Mouse (Mus musculus) stomach, postnatal 0 days (tissue): ENCODE results near the gene 4930407I10Rik. TPM values are rescaled to one million over a fixed set of nuclear protein-coding genes. Genes with fewer than 3 reads are reported as not detected.
A peak's percentile ranks its signal among the peaks of the same experiment; 100 is the strongest.

ENCODE experiments used
- ATAC-seq: fragments of 200-750 bp; cut with Nextera tagmentation; 2 replicates; pipeline ENCODE4 v1.8.0; 2017; ENCODE audit not compliant: low FRiP score, low TSS enrichment
- DNase-seq: peaks from one replicate; pipeline ENCODE4 v3.0.0-alpha.2; 2016; ENCODE audit warnings: low spot score
- H3K27ac ChIP-seq: fragments of 300-500 bp; sonication (generic); replicated peaks from 2 replicates; pipeline ENCODE4 v1.5.1; 2014; ENCODE audit warnings: mild to moderate bottlenecking, control low read depth
- H3K27me3 ChIP-seq: fragments of 300-500 bp; sonication (generic); 2 replicates; pipeline ENCODE4 v1.6.1; 2014; ENCODE audit warnings: low read length; ENCODE audit not compliant: control insufficient read depth, insufficient read depth
- H3K36me3 ChIP-seq: fragments of 300-500 bp; sonication (generic); 2 replicates; pipeline ENCODE4 v1.6.1; 2014; ENCODE audit warnings: low read length, mixed read lengths; ENCODE audit not compliant: control insufficient read depth, insufficient read depth
- H3K4me1 ChIP-seq: fragments of 300-500 bp; sonication (generic); replicated peaks from 2 replicates; pipeline ENCODE4 v1.6.1; 2014; ENCODE audit warnings: antibody characterized with exemption; ENCODE audit not compliant: control insufficient read depth, insufficient read depth
- H3K4me2 ChIP-seq: fragments of 300-500 bp; sonication (generic); replicated peaks from 2 replicates; pipeline ENCODE4 v1.6.1; 2014; ENCODE audit warnings: low read depth, mild to moderate bottlenecking, control low read depth, moderate library complexity
- H3K4me3 ChIP-seq: fragments of 300-500 bp; sonication (generic); 2 replicates; pipeline ENCODE4 v1.5.1; 2014; ENCODE audit warnings: low read depth, low read length, control low read depth
- H3K9ac ChIP-seq: fragments of 300-500 bp; sonication (generic); 2 replicates; pipeline ENCODE4 v1.6.1; 2014; ENCODE audit warnings: mild to moderate bottlenecking, low read length, control low read depth, mixed read lengths
- H3K9me3 ChIP-seq: fragments of 300-500 bp; sonication (generic); 2 replicates; pipeline ENCODE4 v1.6.1; 2016; ENCODE audit warnings: low read length; ENCODE audit not compliant: control insufficient read depth
- CTCF ChIP-seq: IDR thresholded peaks from 2 replicates; pipeline ENCODE4 v1.5.1; 2016; ENCODE audit warnings: antibody characterized with exemption, low read depth, mild to moderate bottlenecking, moderate library complexity
- EP300 ChIP-seq: optimal IDR thresholded peaks from 2 replicates; pipeline ENCODE3; 2016; ENCODE audit warnings: antibody characterized with exemption
- WGBS: fragments of 180-500 bp; shearing (Covaris S2); extraction: QIAGEN DNeasy Blood & Tissue Kit; methylation state at CpG from one replicate; pipeline ENCODE4 v1.1.7; 2014; 5-methylcytosine and 5-hydroxymethylcytosine counted together
- polyA plus RNA-seq: library from polyadenylated mRNA; unstranded; fragments of >200 nt; fragmentation: Nextera tagmentation; extraction: Ambion mirVana; gene quantifications from 2 replicates; pipeline ENCODE4 v1.2.1, GENCODE M21; 2015

Gene 4930407I10Rik
- polyA plus RNA-seq = 0.04 TPM in 1 of 2 replicates, not detected in the other

DNA sequence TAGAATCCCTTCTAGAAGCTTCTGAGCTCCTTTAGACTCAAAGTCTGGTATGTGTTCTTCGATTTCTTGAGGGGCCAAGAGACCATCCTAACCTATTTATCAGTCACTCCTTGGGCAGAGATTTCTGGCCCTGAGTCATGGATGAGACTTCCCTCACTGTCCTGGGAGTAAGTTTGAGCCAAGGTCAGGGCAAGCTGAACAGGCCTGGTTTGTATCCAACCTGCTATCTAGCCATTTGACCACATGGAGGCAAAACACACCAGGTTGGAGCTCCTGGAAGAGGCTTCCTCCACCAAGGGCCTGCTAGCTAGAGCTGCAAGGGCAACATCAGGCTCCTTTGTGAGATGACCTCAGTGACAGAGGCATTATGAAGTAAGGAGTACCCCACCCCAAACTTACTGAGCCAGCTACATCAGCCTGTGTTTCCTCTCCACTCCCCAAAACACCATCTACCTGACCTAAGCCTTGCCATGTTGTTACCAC is at the start of gene 4930407I10Rik:
Gene 4930407I10Rik, plus strand, starts transcription at position 433 of the 483 bp plus-strand sequence.
- Histone ChIP-seq H3K9me3 (no peaks in the 10 kb centered on the region), H3K4me3 (no peak within 1 kb of the TSS), H3K27ac (no peak within 1 kb of the TSS), H3K27me3 (no peaks in the 10 kb centered on the region), H3K36me3 (no peaks in the 10 kb centered on the region), H3K4me2 (no peak within 1 kb of the TSS), H3K4me1 (no peaks in the 10 kb centered on the region), H3K9ac (no peak within 1 kb of the TSS)
- ATAC-seq = no peak
- DNase-seq = no peak
- WGBS = 81% methylated on average over 1 of the region's 1 CpGs
- no peak for TF ChIP-seq EP300
- TF ChIP-seq CTCF = no peak

DNA sequence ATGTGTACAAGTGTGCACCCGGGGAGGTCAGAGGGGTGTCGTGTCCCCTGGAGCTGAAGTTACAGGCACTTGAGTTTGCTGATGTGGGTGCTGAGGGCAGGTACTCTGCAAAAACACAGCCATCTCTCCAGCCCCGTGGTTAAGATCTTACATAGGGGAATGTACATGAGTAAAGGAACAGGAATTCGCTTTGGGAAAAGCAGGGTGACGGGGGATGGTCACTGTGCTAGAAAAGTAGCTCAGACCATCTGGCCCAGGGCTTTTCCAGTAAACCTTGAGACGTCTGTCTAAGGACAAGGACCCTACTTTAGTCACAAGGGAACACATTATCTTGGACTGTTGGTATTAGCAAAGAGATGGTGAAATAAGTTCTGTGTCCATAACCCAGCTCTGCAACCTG is 47.0 kb upstream of the 4930407I10Rik start:
- H3K36me3 ChIP-seq = no peaks in the 10 kb centered on the region
- H3K27ac ChIP-seq = no peak overlapping the region
- 0 out of 2 replicates have a peak, but pooled peaks cover 4% of the 10 kb centered on the region for H3K4me1 ChIP-seq
- H3K4me3 ChIP-seq = no peak overlapping the region
- TF ChIP-seq CTCF (no peak), EP300 (no peak)
- DNase-seq (no peak), ATAC-seq (no peak)
- WGBS = 74% methylated on average over 6 of the region's 6 CpGs
- H3K4me2 ChIP-seq = no peak overlapping the region
- H3K9me3 ChIP-seq = no peaks in the 10 kb centered on the region
- no peak overlapping the region for H3K9ac ChIP-seq
- no peaks in the 10 kb centered on the region for H3K27me3 ChIP-seq

DNA sequence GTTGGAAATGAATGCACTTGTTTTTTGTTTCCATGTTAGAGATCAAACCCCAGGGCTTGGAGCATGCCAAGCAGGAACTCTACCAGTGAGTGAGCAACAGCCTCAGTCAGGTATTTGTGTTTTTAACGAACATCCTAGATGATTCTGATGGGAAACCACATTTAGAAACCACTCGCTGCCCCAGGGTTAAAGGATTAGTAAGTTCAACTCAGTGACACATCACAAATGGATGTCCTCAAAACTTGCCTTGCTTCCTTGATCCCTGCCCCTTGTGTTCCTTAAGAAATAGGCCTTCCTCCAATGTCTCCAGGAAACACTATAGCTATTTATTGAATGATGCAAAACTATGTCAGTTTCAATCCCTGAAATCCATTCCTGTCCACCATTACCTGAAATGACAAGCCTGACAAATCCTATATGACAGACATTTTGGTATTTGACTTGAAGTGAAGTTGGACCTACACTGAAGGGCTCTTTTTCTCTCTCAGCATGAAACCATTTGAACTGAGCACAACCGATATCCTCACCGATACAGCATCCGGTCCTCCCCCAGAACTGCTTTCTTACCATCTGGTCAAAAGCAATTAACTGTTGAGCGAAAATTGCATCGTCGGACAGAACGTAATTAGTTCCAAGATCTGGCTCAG is 44.1 kb upstream of the 4930407I10Rik start:
- Histone ChIP-seq H3K27me3 (no peaks in the 10 kb centered on the region), H3K36me3 (peaks cover 2% of the 10 kb centered on the region; the same call in 1 of the 2 replicates), H3K4me2 (peak overlapping the region; percentile 98), H3K4me1 (0 out of 2 replicates have a peak, but pooled peaks cover 4% of the 10 kb centered on the region), H3K27ac (peak overlapping the region; percentile 75; the same call in 1 of the 2 replicates), H3K4me3 (peak overlapping the region; percentile 86), H3K9ac (peak overlapping the region; percentile 73), H3K9me3 (no peaks in the 10 kb centered on the region)
- WGBS = 18% methylated on average over 9 of the region's 9 CpGs
- TF ChIP-seq EP300 = no peak
- TF ChIP-seq CTCF = no peak
- DNase-seq = no peak
- no peak for ATAC-seq

DNA sequence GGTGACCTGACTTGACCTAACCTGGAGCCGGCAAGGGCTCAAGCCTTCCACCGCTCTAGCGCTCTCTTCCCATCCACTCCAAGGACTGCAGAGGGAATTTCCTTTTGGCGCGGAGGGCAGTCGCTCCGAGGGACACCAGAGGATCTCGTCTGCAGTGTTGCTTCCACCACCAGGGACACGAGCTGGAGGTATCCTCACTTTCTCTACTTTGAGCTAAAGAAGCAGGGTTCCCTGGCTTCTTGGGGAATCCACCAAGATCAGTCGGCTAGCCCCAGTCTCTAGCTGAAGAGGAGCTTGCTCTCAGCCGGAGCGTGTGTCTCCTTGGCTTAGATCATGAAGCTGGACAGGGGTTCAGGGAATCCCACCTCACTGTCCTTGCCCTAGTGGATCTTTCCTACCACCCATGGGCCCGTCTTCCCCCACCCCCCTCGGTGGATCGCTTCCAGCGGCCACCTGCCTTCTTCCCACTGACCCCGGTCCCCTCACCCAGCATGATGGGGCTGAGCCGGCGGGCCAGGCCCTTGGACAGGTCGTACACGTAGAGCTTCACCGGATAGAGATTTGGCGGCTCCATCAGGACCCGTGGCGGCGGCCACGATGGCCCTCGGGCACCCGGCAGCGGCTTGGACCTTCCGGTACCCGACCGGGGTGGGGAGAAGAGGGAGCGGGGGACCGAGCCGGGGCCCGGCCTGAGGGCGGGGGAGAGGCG is 43.4 kb upstream of the 4930407I10Rik start:
- ATAC-seq (no peak), DNase-seq (peak; percentile 39)
- Histone ChIP-seq H3K4me3 (peak overlapping the region; percentile 86), H3K9ac (peak overlapping the region; percentile 73), H3K36me3 (peaks cover 2% of the 10 kb centered on the region; the same call in 1 of the 2 replicates), H3K27me3 (no peaks in the 10 kb centered on the region), H3K4me2 (peak overlapping the region; percentile 98), H3K9me3 (no peaks in the 10 kb centered on the region), H3K4me1 (0 out of 2 replicates have a peak, but pooled peaks cover 4% of the 10 kb centered on the region), H3K27ac (peak overlapping the region; percentile 75)
- TF ChIP-seq EP300 (no peak), CTCF (peak; percentile 23; the same call in 1 of the 2 replicates)
- under 1% methylated on average over 39 of the region's 39 CpGs for WGBS

DNA sequence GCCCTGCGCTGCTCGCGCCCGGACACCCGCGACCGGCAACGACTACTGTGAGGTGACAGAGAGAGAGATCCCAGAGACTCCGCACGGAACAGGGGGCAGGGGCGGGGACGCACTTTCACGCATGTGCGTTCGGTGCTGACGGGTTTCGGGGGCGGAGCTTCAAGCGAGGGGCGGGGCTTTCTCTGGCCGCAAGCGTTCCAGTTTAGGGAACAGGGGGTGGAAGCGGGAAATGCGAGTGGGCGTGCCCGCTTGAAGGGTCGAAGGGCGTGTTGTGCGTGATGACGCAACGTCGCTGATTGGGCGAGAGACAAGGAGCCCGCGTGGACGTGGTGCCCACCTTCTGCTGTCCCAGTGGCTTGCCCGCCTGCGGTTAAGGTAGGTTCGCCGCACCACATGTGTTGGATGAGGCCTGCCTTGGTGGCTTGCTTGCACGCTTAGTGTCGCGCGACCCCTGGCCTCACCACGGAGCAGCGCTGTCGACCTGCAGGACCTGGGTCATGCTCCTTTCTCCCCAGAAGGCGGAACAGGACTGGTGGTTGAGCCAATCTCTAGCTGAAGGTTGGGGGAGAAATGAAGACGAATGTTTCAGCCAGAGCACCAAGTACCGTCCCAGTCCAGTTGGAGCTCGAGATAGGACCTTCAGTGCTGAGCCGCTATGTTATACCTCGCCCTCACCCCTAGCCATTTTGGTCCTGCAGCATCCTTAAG is 42.7 kb upstream of the 4930407I10Rik start:
- Histone ChIP-seq H3K4me3 (peak overlapping the region; percentile 86), H3K4me1 (0 out of 2 replicates have a peak, but pooled peaks cover 4% of the 10 kb centered on the region), H3K4me2 (peak overlapping the region; percentile 98), H3K27ac (peak overlapping the region; percentile 75), H3K9ac (peak overlapping the region; percentile 73), H3K27me3 (no peaks in the 10 kb centered on the region), H3K36me3 (peaks cover 2% of the 10 kb centered on the region; the same call in 1 of the 2 replicates), H3K9me3 (no peaks in the 10 kb centered on the region)
- peak; percentile 99 for DNase-seq
- ATAC-seq = peak; percentile 93
- WGBS = under 1% methylated on average over 52 of the region's 53 CpGs
- TF ChIP-seq EP300 (no peak), CTCF (peak; percentile 42)
